Mouse (Mus musculus) E14TG2a.4 (cell line): ENCODE measurements around the gene Ccdc175.

Experiments
- CTCF ChIP-seq: conservative IDR thresholded peaks from 2 replicates; pipeline ENCODE4 v1.5.1; 2014; ENCODE audit warnings: low read length
- NANOG ChIP-seq: IDR thresholded peaks from 2 replicates; pipeline ENCODE4 v1.6.1; 2014; ENCODE audit warnings: borderline replicate concordance, low read length, mixed read lengths
- POU5F1 ChIP-seq: IDR thresholded peaks from 2 replicates; pipeline ENCODE4 v1.6.1; 2014; ENCODE audit warnings: low read length, borderline replicate concordance

GRCm38 (mm10) chr12:72229451-72230196, 44.8 kb upstream of the Ccdc175 start:
- TF ChIP-seq CTCF (no peak), NANOG (no peak), POU5F1 (no peak)
